Mouse (Mus musculus): Measurements from ENCODE around the gene Arhgef17.

DNA sequence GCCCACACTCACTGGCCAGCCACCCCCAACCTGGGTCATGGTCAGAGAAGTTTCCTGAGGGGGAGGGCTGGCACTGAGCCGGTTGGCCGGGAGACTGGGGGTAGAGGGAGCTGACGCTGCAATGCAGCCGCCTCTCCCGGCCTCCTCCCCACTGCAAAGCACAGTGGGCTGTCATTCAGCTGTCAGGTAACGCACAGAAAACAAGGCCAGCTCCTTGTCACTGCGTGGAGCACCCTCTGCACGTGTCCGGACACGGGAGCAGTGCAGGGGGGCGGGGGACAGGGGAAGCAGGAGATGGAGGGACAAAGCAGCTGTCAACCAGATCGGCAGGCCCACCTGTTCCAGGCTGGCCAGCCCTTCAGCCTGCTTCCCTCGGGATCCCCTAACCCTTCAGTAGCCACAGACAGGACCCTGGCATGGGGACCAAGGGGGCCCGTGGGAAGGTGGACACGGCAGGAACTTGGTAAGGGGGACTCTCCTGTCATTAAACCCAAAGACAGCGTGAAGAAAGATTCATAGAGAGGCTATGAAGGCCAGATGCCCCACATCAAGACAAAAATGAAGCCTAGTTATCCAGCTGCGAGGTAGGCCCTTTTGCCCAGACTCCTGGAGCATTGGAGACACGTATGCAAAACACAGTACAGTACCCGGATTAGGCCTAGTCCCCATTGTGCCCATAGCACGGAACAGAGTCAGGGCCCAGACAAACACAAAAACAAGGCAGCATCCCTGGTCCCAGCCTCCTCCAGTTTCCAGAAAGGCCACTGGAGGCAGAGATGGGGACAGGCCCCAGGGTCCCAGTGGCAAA is 38.5 kb downstream of the Arhgef17 start:
- no peak for TF ChIP-seq CTCF (conservative IDR thresholded peaks at IDR 0.05; ENCODE audit: low read length)
- no peak for TF ChIP-seq NANOG (IDR thresholded peaks at IDR 0.05; ENCODE audit: borderline replicate concordance, low read length)
- TF ChIP-seq POU5F1 (IDR thresholded peaks at IDR 0.05; ENCODE audit: borderline replicate concordance, low read length) = no peak

Data from E14TG2a.4 (cell line).